Mouse (Mus musculus): ENCODE data around the gene Zfp940. TPM values are rescaled to one million over a fixed set of nuclear protein-coding genes. Genes with fewer than 3 reads are reported as not detected.

Zfp940 gene
- polyA plus RNA-seq, 1 experiment = 6.7 TPM

DNA sequence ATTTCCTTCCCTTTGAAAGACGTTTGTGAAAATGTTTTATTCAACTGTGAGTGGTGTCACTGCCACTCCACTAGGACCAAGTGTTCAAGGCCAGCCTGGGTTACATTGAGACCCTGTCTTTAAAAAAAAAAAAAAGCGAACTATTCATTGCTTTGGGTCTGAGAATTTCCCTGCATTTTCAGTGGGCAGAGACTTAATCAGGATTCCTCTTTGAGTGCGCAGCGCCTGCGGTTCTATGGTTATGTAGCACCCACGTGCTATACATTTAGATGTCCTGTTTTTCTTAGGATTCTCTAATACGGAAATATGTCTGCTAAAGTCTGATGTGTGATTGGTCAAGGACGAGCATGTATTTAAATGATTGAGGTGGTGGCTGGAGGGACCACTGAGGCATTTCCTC is 68.4 kb downstream of the Zfp940 start:
- H3K4me3 ChIP-seq (replicated peaks; ENCODE audit: control insufficient read depth, low read depth, low read length) = no peak overlapping the region
- no peaks in the 10 kb centered on the region; the same call in 1 of the 2 replicates for H3K4me1 ChIP-seq (ENCODE audit: control insufficient read depth, insufficient read depth, low read length)
- 68% methylated on average over 8 of the region's 8 CpGs for WGBS
- TF ChIP-seq POLR2A (IDR thresholded peaks at IDR 0.05; ENCODE audit: borderline replicate concordance, control insufficient read depth, low read depth, low read length) (no peak), CTCF (IDR thresholded peaks at IDR 0.05; ENCODE audit: control insufficient read depth, insufficient read depth, low read length) (no peak)
- H3K27ac ChIP-seq (ENCODE audit: control insufficient read depth, insufficient read depth, low read depth, low read length, poor library complexity) = no peak overlapping the region

DNA sequence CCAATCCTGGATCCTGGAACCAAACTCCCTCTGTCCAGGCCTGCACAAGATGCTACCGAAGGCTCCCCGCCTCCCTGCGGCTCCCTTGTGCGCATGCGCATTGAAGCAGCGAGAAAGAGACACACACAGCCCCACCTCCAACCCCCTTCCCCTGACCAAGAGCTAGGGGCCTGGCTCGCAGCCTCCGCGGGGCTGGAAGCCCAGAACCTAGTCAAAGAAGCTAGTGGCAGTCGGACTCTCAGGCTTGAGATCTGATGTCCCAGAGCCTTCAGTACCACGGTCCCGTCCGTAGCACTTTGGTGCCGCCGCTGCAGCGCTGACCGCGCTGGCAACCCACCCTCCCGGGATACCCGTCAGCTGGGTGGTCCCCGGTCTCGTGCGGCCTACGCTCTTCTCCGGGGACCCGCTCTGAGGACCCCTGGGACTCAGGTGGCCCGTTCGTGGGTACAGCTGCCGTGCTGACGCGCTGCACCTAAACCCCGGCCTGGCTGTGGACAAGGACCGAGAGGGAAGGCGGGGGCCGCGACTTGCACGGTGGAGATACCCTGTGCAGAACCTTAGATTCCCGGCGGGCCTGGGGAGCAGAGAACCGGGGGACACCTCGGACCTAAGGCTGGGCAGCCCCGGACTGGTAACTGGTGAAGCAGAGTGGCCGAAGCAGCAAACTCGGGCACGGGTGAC is 69.5 kb downstream of the Zfp940 start, which contains the start of gene Zfp30:
Gene Zfp30, plus strand, starts transcription at position 128 of the 681 bp plus-strand sequence.
- Histone ChIP-seq H3K27ac (ENCODE audit: control insufficient read depth, insufficient read depth, low read depth, low read length, poor library complexity) (0 out of 2 replicates have a peak within 1 kb of the TSS, but pooled peaks have one; percentile 4), H3K4me1 (ENCODE audit: control insufficient read depth, insufficient read depth, low read length) (no peaks in the 10 kb centered on the region; the same call in 1 of the 2 replicates), H3K4me3 (replicated peaks; ENCODE audit: control insufficient read depth, low read depth, low read length) (peak within 1 kb of the TSS; percentile 67)
- TF ChIP-seq CTCF (IDR thresholded peaks at IDR 0.05; ENCODE audit: control insufficient read depth, insufficient read depth, low read length) = no peak
- TF ChIP-seq POLR2A (IDR thresholded peaks at IDR 0.05; ENCODE audit: borderline replicate concordance, control insufficient read depth, low read depth, low read length) = no peak
- under 1% methylated on average over 45 of the region's 45 CpGs for WGBS

Other genes starting within 250 kb of the Zfp940 start
- not detected in 2 replicates for gene Catsperg2, start 126.6 kb downstream of the Zfp940 start, polyA plus RNA-seq (2011; ENCODE audit: insufficient read depth, insufficient read length, low replicate concordance, missing spikeins)
- gene Zfp84, start 85.1 kb downstream of the Zfp940 start, polyA plus RNA-seq (2011; ENCODE audit: insufficient read depth, insufficient read length, low replicate concordance, missing spikeins) = 2.0 and 3.3 TPM in 2 replicates
- gene Zfp30, start 69.7 kb downstream of the Zfp940 start, polyA plus RNA-seq (2011; ENCODE audit: insufficient read depth, insufficient read length, low replicate concordance, missing spikeins) = 0.57 TPM in 2 replicates
- 2.1 and 3.8 TPM in 2 replicates for gene Zfp790, start 37.6 kb downstream of the Zfp940 start, polyA plus RNA-seq (2011; ENCODE audit: insufficient read depth, insufficient read length, low replicate concordance, missing spikeins)
- gene Zfp420, start 6.3 kb upstream of the Zfp940 start, polyA plus RNA-seq (2011; ENCODE audit: insufficient read depth, insufficient read length, low replicate concordance, missing spikeins) = 0.79 and 5.3 TPM in 2 replicates
- gene Zfp27, start 52.9 kb upstream of the Zfp940 start, polyA plus RNA-seq (2011; ENCODE audit: insufficient read depth, insufficient read length, low replicate concordance, missing spikeins) = 0.97 and 3.4 TPM in 2 replicates
- gene Zfp383, start 54.6 kb upstream of the Zfp940 start, polyA plus RNA-seq (2011; ENCODE audit: insufficient read depth, insufficient read length, low replicate concordance, missing spikeins) = 1.6 and 3.9 TPM in 2 replicates
- 1.2 and 3.2 TPM in 2 replicates for gene Zfp74, start 100.4 kb upstream of the Zfp940 start, polyA plus RNA-seq (2011; ENCODE audit: insufficient read depth, insufficient read length, low replicate concordance, missing spikeins)
- 2.6 and 11.8 TPM in 2 replicates for gene Zfp568, start 130.3 kb upstream of the Zfp940 start, polyA plus RNA-seq (2011; ENCODE audit: insufficient read depth, insufficient read length, low replicate concordance, missing spikeins)
- gene Zfp14, start 197.7 kb upstream of the Zfp940 start, polyA plus RNA-seq (2011; ENCODE audit: insufficient read depth, insufficient read length, low replicate concordance, missing spikeins) = 0.52 and 0.66 TPM in 2 replicates
- 0.97 and 5.7 TPM in 2 replicates for gene Zfp82, start 219.2 kb upstream of the Zfp940 start, polyA plus RNA-seq (2011; ENCODE audit: insufficient read depth, insufficient read length, low replicate concordance, missing spikeins)
- gene Gm26920, start 236.7 kb upstream of the Zfp940 start, polyA plus RNA-seq (2011; ENCODE audit: insufficient read depth, insufficient read length, low replicate concordance, missing spikeins) = not detected in 2 replicates
- 2.0 and 5.9 TPM in 2 replicates for gene Zfp566, start 236.9 kb upstream of the Zfp940 start, polyA plus RNA-seq (2011; ENCODE audit: insufficient read depth, insufficient read length, low replicate concordance, missing spikeins)
- gene Zfp260, start 241.1 kb upstream of the Zfp940 start, polyA plus RNA-seq (2011; ENCODE audit: insufficient read depth, insufficient read length, low replicate concordance, missing spikeins) = 9.3 and 27.6 TPM in 2 replicates

All from bone marrow, adult 2 months (tissue).